Mouse (Mus musculus) CH12.LX (cell line): Measurements from ENCODE around the gene Cyb5b.

Source experiments
- CTCF ChIP-seq, 2 experiments: IDR thresholded peaks in 1 of 2; conservative IDR thresholded peaks in 1 of 2; 2 replicates each; pipeline ENCODE4 v1.5.1; 2011 to 2012; ENCODE audit warnings: low read depth in 2 of 2, low read length in 2 of 2, improper control_type of control experiment in 1 of 2, inconsistent platforms in 1 of 2, mild to moderate bottlenecking in 1 of 2, moderate library complexity in 1 of 2
- HCFC1 ChIP-seq: IDR thresholded peaks from 2 replicates; pipeline ENCODE4 v1.6.1; 2012; ENCODE audit warnings: low read depth, mild to moderate bottlenecking, inconsistent platforms, low read length, improper control_type of control experiment
- MAX ChIP-seq: IDR thresholded peaks from 2 replicates; pipeline ENCODE4 v1.6.1; 2011; ENCODE audit warnings: low read length, improper control_type of control experiment
- MXI1 ChIP-seq: IDR thresholded peaks from 2 replicates; pipeline ENCODE4 v1.6.1; 2011; ENCODE audit warnings: mild to moderate bottlenecking, low read depth, low read length, improper control_type of control experiment
- POLR2A ChIP-seq: IDR thresholded peaks from 2 replicates; pipeline ENCODE4 v1.6.1; 2011; ENCODE audit warnings: low read depth, mild to moderate bottlenecking, improper control_type of control experiment, low read length
- SIN3A ChIP-seq: IDR thresholded peaks from 2 replicates; pipeline ENCODE4 v1.6.1; 2012; ENCODE audit warnings: low read length, improper control_type of control experiment, inconsistent platforms

DNA sequence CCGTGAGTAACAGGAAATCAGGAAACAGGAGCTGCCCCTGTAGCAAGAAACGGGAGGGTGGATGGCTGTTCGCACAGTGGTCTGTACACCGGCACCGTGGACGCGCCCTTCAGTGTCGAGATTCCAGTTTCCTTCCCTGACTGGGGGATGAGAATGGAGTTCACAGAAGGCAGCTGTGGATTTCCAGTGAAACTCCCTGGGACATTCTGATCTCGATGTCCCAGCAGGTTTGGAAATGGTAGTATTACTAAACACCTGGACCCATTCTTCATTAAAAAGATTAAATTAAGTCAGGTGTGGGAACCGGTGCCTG lies 35.5 kb upstream of the Cyb5b start:
- TF ChIP-seq MXI1 (no peak), MAX (no peak), HCFC1 (no peak), SIN3A (no peak), POLR2A (no peak), CTCF (conservative IDR thresholded peaks at IDR 0.05 in 1 of 2, IDR thresholded peaks at IDR 0.05 in 1 of 2; ENCODE audit: low read depth in 2 of 2, low read length in 2 of 2) (no peak)
